Mouse (Mus musculus) erythroblast, embryonic 14.5 days (primary cell): ENCODE data around the gene Inafm1.

ENCODE experiments used
- GATA1 ChIP-seq: IDR thresholded peaks from 2 replicates; pipeline ENCODE4 v1.6.1; 2012; ENCODE audit warnings: low read length, inconsistent platforms, mixed read lengths
- TAL1 ChIP-seq: IDR thresholded peaks from 3 replicates; pipeline ENCODE4 v1.6.1; 2012; ENCODE audit warnings: low read length, inconsistent platforms, mixed read lengths

DNA sequence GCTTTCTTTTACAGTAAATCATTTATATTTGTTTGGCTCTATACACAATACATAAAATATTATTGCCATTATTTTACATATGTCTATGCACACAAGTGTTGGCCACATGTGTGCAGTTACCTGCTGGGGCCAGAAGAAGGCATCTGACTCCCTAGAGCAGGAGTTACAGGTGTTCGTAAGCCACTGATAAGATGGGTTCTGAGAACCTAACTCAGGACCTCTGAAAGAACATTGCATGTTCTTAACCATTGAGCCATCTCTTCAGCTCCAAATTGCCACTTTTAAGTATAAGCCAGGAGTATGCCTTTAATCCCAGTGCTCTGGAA, 32.5 kb downstream of the Inafm1 start:
- TF ChIP-seq TAL1 (no peak), GATA1 (no peak)
